Mouse (Mus musculus): ENCODE measurements around the gene Muc1.

The Muc1 gene

GRCm38 (mm10) chr3:89270891-89271290 is 42.0 kb downstream of the Muc1 start:
- DNase-seq (ENCODE audit: low read depth) = no peak

GRCm38 (mm10) chr3:89271760-89272159 is 42.9 kb downstream of the Muc1 start:
- DNase-seq (ENCODE audit: low read depth) = no peak

- DNase-seq (ENCODE audit: low read depth) = no peak
Measured at GRCm38 (mm10) chr3:89276061-89276460, 47.2 kb downstream of the Muc1 start.

- DNase-seq (ENCODE audit: low read depth) = no peak
Measured at GRCm38 (mm10) chr3:89277281-89278021, 48.6 kb downstream of the Muc1 start.

DNA sequence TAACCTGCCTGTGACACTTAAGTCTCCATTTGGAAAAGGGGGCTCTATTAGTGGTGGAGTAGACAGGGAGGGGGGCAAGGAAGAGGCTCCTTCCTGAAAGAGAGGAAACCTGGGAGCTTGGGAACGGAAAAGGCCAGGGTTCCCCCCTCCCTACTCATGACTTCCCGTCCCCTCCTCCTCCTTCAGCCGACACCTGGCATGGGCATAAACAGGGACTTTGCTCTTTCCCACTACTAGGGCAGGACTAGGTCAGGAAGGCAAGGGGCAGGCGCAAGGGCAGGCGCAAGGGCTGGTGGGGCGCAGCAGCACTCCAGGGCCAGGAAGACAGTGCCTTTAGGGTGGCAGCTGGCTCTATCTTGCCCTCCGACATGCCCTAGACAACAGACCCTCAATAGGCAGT is 49.2 kb downstream of the Muc1 start:
- DNase-seq (ENCODE audit: low read depth) = no peak

DNA sequence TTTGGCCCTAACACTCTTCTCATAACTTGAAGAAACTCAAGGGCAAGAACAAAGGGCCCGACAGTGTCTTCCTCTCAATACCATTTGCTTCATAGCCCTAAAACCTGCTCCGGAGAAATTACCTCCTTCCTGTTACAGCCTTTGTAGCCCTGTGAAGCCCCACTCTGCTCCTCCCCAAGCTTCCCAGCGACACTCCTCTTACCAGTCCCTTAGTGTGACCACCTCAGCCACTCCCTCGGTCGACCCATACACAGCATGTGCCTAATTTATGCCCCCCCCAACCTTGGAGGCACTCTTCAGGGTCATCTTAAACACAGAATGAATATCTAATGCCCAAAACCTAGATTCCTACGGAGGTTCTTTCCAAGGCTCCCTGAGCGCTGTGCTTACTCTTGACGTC is 49.8 kb downstream of the Muc1 start:
- no peak for DNase-seq (ENCODE audit: low read depth)

GRCm38 (mm10) chr3:89279153-89279890 is 50.5 kb downstream of the Muc1 start:
- DNase-seq (ENCODE audit: low read depth) = peak; percentile 38

- DNase-seq (ENCODE audit: low read depth) = no peak
Measured at GRCm38 (mm10) chr3:89280050-89280605, 51.3 kb downstream of the Muc1 start.

DNA sequence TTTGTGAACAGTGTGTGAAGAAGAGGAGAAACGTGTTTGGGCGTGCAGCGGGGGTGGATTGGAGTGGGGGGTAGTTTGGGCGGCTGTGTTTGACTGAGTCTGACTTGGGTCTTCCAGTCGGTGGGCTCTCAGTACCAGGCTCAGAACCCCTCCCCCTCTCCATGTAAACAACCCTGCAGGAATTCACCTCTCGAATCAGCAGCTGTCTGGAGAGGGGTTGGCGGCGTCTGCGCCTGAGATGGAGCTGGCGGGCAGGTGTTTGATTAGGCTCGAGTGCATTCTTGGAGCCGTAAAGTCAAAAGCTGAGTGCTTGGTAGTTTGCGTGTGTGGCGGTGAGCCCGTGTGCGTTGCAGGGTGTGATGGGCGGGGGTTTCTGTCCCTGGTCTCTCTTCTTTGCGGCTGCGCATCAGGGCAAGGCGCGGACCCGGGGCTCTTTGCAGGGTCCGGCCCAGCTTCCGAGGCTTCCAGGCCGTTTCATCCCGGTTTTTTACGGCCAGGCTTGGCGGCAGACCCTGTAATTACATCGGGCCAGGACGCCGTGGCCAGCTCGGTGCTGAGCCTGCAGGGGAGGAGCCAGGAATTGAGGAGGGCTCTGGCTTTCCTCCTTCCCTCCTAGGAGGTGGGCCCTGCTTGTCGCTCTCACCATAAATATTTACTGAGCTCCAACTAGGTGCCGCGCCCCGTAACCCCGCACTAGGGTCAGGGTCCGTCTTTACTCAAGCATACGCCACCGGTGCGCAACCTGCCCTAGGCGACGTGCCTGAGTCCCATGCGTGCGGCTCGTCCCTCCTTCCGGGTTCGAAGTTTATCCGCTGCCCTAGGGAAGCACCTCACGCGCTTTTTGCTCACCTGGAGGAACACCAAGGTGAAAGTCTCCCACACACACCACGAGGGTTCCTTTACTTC is 52.0 kb downstream of the Muc1 start, which contains the start of gene Efna1:
Gene Efna1, minus strand, starts transcription at position 537 of the 906 bp plus-strand sequence.
- no peak for DNase-seq (ENCODE audit: low read depth)

- peak; percentile 81 for DNase-seq (ENCODE audit: low read depth)
Measured at GRCm38 (mm10) chr3:89281579-89282290, 52.9 kb downstream of the Muc1 start.

GRCm38 (mm10) chr3:89282291-89282643 is 53.4 kb downstream of the Muc1 start:
- no peak for DNase-seq (ENCODE audit: low read depth)
